Mouse (Mus musculus): ENCODE results near the gene Dll1. TPM values are rescaled to one million over a fixed set of nuclear protein-coding genes. Genes with fewer than 3 reads are reported as not detected.

Gene Dll1
- polyA plus RNA-seq, 1 experiment from 2014 or later: 13.2 TPM

DNA sequence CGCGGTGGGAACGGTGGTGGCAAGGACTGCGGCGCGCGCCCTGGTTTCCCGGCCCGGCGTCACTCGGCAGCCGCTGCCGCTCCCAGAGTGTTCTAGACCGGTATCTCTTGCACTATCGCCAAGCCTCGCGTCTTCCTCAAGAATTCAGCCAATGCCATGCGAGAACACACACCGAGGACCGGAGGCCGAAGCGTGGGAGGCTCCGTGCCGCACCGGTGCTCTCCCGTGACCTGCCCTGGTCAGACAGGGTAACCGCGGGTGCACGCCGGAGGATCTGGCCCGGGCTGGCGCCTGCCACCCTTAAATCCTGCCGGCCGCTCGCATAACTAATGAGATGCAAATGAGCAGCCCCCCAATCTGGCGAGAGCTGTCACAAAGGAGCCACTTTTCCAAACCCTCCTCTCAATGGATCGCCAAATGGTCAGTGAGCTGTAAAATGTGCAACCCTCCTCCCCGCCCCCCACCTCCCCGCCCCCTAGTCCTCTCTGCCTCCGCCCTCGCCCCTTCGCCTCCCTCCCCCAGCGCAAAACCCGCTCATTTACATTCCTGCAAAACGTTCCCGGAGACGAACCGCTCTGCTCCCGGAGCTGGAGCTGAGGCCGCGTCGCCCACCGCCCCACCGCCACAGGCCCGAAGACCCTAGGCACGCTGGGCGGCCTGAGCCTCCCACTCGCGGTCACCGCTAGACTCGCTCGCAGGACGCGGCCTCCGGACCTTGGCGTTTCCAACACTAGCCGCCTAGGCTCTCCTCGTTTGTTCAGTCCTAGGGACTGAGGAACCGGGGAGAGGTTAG lies 775 bp downstream of the Dll1 start:
- DNase-seq (ENCODE audit: low spot score): peak; percentile 80
- H3K4me1 ChIP-seq: peaks cover 90% of the 10 kb centered on the region
- peaks cover 97% of the 10 kb centered on the region for H3K27me3 ChIP-seq (replicated peaks; ENCODE audit: low read depth, poor library complexity, severe bottlenecking)
- H3K27ac ChIP-seq (replicated peaks): peak overlapping the region; percentile 87
- H3K36me3 ChIP-seq (replicated peaks): peaks cover 9% of the 10 kb centered on the region
- H3K9me3 ChIP-seq: no peaks in the 10 kb centered on the region
- H3K4me3 ChIP-seq: peak overlapping the region; percentile 71
- WGBS: under 1% methylated on average over 69 of the region's 69 CpGs

DNA sequence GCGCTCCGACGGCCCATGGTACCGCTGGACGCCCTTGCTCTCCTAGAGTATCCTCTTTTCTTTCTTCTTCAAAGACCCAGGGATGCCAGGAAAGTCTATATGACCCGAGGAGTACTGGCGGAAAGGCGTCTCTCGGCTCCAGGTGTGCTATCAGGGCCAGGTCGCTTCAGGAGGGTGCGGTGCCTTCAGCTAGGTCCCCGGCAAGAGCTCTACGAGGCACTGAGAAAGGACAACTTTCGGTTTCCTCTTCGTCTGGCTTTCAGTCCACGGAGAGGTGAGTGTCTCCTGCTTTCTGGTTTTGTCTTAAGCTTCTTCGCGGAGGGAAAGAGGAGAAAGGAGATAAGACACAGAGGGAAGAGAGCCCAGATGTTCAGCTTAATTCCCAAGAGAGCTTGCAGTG lies 1.4 kb downstream of the Dll1 start:
- no peak for DNase-seq (ENCODE audit: low spot score)
- Histone ChIP-seq H3K9me3 (no peaks in the 10 kb centered on the region), H3K27ac (replicated peaks) (peak overlapping the region; percentile 87), H3K36me3 (replicated peaks) (peaks cover 15% of the 10 kb centered on the region), H3K4me1 (peaks cover 83% of the 10 kb centered on the region), H3K27me3 (replicated peaks; ENCODE audit: low read depth, poor library complexity, severe bottlenecking) (peaks cover 97% of the 10 kb centered on the region), H3K4me3 (peak overlapping the region; percentile 71)
- WGBS: 2% methylated on average over 18 of the region's 18 CpGs

DNA sequence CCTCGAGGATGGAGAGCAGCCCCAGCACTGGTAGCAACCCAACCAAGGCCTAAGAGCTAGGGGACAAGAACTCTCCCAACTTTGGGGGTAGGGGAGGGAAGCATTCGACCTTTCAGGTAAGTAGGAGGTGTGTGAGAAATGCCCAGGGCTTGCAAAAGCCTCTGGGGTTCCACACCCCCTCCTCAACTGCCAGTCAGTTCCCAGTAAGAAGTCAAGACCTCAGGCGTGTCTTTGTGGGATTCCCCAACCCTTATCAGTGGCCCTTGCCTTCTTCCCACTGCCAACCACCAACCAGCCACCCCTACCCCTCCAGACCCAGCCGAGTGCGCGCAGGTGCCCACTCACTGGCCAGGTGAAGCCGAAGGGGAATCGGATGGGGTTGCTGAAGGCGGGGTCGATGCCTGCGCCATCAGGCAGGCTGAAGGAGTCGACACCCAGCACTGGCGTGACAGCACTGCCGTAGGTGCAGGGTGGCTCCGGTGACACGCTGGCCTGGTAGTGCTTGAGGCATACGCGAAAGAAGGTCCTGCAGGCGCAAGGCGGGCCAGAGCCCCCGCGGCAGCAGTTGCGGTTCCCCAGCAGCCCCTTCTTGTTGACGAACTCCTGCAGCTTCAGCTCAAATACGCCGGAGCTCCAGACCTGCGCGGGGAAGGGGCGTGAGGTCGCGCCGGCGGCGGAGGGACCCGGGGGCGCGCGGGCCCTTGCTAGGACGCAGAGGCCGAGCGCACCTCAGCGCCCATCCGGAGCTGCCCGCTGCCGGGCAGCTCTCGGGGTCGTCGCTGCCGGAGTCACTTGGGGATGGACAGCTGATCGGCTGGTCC lies 2.1 kb downstream of the Dll1 start:
- H3K27ac ChIP-seq (replicated peaks): peak overlapping the region; percentile 87
- H3K9me3 ChIP-seq: no peaks in the 10 kb centered on the region
- DNase-seq (ENCODE audit: low spot score): peak; percentile 55
- peak overlapping the region; percentile 71 for H3K4me3 ChIP-seq
- H3K36me3 ChIP-seq (replicated peaks): peaks cover 22% of the 10 kb centered on the region
- peaks cover 94% of the 10 kb centered on the region for H3K27me3 ChIP-seq (replicated peaks; ENCODE audit: low read depth, poor library complexity, severe bottlenecking)
- 2% methylated on average over 50 of the region's 50 CpGs for WGBS
- peaks cover 76% of the 10 kb centered on the region for H3K4me1 ChIP-seq

DNA sequence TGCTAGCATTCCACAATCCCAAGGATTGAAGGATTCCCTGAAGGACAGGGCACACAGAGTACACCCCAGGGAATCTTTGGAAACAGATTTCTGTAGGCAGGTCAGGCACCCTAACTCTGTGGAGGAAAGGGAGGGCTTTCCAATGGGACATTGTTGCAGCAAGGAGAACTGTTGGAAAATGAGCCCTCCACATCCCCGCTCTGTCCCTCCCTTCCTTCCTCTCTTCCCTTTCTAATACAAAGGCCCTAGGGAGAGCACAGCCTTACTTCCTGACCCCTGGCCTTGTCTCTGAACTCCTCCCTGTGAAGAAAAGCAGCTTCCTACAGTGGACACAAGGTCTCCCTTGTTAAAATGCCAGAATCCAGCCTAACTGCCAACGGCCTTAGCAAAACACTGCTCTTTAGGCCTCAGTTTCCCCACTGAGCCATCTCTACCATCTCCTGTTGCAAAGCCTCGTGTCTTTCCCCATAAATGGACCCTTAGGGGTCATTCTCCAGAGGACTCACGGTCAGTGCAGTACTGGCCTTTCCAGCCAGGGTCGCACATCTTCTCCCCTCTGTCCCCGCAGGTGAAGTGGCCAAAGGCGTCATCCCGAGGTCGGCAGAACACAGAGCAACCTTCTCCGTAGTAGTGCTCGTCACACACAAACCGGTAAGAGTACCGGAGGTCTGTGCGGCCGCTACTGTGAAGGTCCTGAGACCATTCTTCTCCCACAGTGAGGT lies 3.6 kb downstream of the Dll1 start:
- peaks cover 62% of the 10 kb centered on the region for H3K4me1 ChIP-seq
- WGBS: 59% methylated on average over 15 of the region's 15 CpGs
- peak overlapping the region; percentile 40 for H3K27ac ChIP-seq (replicated peaks)
- peak overlapping the region; percentile 71 for H3K4me3 ChIP-seq
- peaks cover 36% of the 10 kb centered on the region for H3K36me3 ChIP-seq (replicated peaks)
- peaks cover 80% of the 10 kb centered on the region for H3K27me3 ChIP-seq (replicated peaks; ENCODE audit: low read depth, poor library complexity, severe bottlenecking)
- no peaks in the 10 kb centered on the region for H3K9me3 ChIP-seq
- no peak for DNase-seq (ENCODE audit: low spot score)

DNA sequence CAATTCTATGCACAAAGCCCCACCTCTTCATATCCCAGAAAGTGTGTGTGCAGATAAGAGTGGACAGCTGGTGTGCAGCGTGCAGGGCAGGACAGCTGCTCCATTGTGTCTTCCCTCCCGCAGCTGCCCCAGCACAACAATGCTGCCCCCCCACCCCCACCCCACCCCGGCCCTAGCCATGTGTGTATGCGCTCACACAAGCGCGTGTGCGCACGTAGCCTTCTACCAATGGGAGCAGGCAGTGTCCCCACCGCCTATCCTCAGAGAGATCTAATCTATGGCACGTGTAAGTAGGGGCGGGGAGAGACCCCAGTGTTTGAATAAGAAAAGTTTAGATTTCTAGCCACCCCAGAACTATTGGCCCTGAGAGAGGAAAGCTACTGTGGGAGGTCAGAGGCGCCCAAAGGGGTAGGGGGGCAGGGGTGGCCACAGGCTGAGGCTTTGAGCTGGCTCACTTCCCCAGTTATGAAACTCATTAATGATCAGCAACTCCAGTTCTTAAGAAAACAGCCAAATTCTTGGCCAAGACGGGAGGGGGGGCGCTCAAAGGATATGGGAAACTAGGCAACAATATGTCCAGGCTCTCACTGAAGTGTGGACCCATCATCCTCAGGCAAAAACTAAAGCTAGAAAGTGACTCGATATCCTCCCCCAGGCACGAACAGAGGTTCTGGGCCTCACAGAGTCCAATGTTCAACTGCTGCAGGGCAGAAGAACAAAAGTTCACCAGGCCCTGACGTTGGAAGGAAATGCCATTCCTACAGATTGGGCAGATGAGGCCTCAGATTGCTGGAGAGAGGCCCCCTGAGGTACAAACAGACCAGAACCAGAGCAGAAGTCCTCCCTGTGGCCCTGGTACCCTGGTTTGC lies 4.5 kb downstream of the Dll1 start:
- H3K27ac ChIP-seq (replicated peaks): peak overlapping the region; percentile 40
- peaks cover 43% of the 10 kb centered on the region for H3K36me3 ChIP-seq (replicated peaks)
- H3K4me1 ChIP-seq: peaks cover 53% of the 10 kb centered on the region
- H3K9me3 ChIP-seq: no peaks in the 10 kb centered on the region
- peaks cover 71% of the 10 kb centered on the region for H3K27me3 ChIP-seq (replicated peaks; ENCODE audit: low read depth, poor library complexity, severe bottlenecking)
- WGBS: 44% methylated on average over 17 of the region's 17 CpGs
- peak overlapping the region; percentile 71 for H3K4me3 ChIP-seq
- DNase-seq (ENCODE audit: low spot score): peak; percentile 57

DNA sequence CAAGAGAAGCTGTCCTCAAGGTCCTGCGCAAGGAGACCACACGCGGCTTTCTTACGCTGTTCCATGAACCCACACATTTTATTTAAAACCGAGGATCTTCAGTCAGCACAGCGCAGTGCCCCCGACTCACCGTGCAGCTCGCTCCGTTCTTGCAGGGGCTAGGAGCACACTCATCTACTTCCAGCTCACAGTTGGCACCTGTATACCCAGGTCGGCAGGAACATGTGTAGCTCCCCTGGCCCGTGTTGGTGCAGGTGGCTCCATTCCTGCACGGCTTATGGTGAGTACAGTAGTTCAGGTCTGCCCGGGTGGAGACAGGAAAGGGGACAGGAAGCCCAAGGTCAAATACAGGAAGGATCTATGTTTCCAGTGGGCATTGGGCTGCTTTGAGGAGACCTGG lies 6.3 kb downstream of the Dll1 start:
- Histone ChIP-seq H3K27me3 (replicated peaks; ENCODE audit: low read depth, poor library complexity, severe bottlenecking) (peaks cover 53% of the 10 kb centered on the region), H3K36me3 (replicated peaks) (peaks cover 45% of the 10 kb centered on the region), H3K4me1 (peaks cover 36% of the 10 kb centered on the region), H3K4me3 (peak overlapping the region; percentile 9; the same call in 1 of the 2 replicates), H3K9me3 (no peaks in the 10 kb centered on the region), H3K27ac (replicated peaks) (no peak overlapping the region)
- WGBS: 91% methylated on average over 14 of the region's 14 CpGs
- DNase-seq (ENCODE audit: low spot score): no peak

DNA sequence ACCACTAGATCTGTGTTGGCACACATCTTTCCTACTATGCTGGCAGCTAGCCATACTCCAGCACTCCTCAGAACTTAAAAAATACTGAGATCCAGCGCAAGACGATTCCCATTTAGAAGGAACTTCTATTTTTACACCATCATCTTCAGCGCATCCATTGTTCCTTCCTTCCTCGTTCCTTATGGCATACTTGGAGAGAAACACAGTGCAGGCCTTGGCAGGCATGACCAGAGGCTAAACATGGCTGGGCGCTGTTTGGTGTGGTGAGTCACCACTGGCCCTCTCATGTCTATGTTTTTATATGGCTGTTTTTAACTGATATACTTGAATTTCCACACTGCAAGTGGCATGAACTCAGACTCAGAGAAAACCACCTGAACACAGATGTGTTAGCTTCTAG lies 11.0 kb downstream of the Dll1 start:
- DNase-seq (ENCODE audit: low spot score): no peak
- WGBS: 88% methylated on average over 5 of the region's 5 CpGs
- no peaks in the 10 kb centered on the region for H3K4me1 ChIP-seq
- no peak overlapping the region for H3K27ac ChIP-seq (replicated peaks)
- H3K4me3 ChIP-seq: no peak overlapping the region
- H3K36me3 ChIP-seq (replicated peaks): peaks cover 34% of the 10 kb centered on the region
- no peaks in the 10 kb centered on the region for H3K9me3 ChIP-seq
- H3K27me3 ChIP-seq (replicated peaks; ENCODE audit: low read depth, poor library complexity, severe bottlenecking): peaks cover 9% of the 10 kb centered on the region

DNA sequence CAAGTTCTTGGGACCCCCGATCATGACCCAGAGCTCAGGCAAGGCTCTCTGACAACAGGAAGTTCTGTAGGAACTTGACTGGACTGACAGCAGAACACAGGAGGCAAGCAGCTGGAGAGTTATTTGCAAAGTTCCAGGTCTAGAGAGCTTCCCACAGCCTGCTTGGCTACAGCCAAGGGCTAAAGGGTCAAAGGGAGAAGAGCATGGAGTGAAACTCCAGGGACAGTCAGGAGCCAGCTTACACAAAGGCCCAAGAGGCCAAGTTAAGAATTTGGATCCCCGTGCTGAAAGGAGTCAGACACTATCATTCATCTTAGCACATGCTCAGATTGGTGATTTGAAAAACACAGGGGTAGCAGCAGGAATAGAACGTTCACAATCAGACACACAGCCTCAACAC lies 13.0 kb downstream of the Dll1 start:
- no peak for DNase-seq (ENCODE audit: low spot score)
- Histone ChIP-seq H3K4me1 (no peaks in the 10 kb centered on the region), H3K27ac (replicated peaks) (no peak overlapping the region), H3K27me3 (replicated peaks; ENCODE audit: low read depth, poor library complexity, severe bottlenecking) (no peaks in the 10 kb centered on the region), H3K9me3 (no peaks in the 10 kb centered on the region), H3K4me3 (no peak overlapping the region), H3K36me3 (replicated peaks) (peaks cover 15% of the 10 kb centered on the region)
- 79% methylated on average over 3 of the region's 3 CpGs for WGBS

DNA sequence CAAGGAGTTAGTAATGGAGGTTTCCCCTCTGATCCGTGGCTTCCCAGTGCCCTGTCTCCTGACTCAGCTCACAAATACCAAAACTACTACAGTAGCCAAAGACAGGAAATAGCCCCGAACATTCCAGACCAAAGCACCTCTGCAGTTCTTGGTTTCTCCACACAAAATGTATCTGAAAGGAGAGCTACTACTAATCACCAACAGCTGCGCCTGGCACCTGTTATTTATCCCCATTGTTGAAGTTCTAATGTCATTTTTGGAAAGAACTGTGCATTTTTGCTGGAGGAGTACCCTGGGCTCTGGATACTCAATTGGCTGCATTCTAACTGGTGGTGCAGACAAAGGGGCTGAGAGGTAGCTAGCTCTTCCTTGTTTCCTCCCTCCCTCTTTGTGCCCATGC lies 19.6 kb downstream of the Dll1 start:
- Histone ChIP-seq H3K9me3 (no peaks in the 10 kb centered on the region), H3K27me3 (replicated peaks; ENCODE audit: low read depth, poor library complexity, severe bottlenecking) (no peaks in the 10 kb centered on the region), H3K4me3 (no peak overlapping the region), H3K36me3 (replicated peaks) (no peaks in the 10 kb centered on the region), H3K4me1 (no peaks in the 10 kb centered on the region), H3K27ac (replicated peaks) (no peak overlapping the region)
- 78% methylated on average over 3 of the region's 3 CpGs for WGBS
- DNase-seq (ENCODE audit: low spot score): no peak

DNA sequence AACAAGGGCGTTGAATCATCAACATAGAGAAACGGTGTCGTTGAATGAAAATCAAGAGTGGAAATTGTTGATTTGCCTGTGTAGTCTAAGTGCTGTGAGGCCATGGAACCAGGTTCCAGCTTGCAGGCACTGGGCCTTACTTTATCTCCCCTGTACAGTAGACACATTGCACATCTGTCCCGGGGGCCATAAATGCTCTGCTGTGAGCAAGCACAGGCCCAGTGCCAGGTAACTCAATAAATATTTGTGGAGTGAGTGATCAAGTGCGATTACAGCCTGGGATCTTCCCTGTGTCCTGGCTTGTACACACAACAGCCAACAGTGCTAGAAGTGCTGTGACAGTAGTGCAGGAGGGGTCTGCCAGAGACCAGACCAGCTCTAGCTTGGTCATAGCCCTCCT lies 20.1 kb downstream of the Dll1 start:
- H3K4me3 ChIP-seq: no peak overlapping the region
- no peaks in the 10 kb centered on the region for H3K27me3 ChIP-seq (replicated peaks; ENCODE audit: low read depth, poor library complexity, severe bottlenecking)
- no peaks in the 10 kb centered on the region for H3K36me3 ChIP-seq (replicated peaks)
- H3K4me1 ChIP-seq: no peaks in the 10 kb centered on the region
- no peak overlapping the region for H3K27ac ChIP-seq (replicated peaks)
- no peak for DNase-seq (ENCODE audit: low spot score)
- H3K9me3 ChIP-seq: no peaks in the 10 kb centered on the region
- 90% methylated on average over 5 of the region's 5 CpGs for WGBS

DNA sequence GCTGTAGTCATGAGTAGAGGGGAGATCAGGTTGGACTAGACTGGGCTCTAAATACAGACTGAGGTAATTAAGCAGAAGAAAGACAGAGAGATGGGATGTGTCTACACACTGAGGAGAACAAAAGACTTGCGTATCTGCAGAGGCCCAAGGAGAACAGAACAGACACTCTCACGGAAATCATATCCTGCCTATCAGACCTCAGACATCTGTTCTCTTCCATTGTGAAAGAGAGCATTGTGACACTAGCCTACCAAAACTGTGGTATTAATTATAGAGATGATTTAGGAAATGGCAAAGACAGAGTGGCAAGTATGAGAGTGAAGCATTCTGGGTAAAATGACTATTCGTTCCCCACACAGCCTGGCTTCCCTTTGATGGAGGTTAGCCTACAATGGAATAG lies 21.6 kb downstream of the Dll1 start:
- Histone ChIP-seq H3K27ac (replicated peaks) (no peak overlapping the region), H3K27me3 (replicated peaks; ENCODE audit: low read depth, poor library complexity, severe bottlenecking) (no peaks in the 10 kb centered on the region), H3K4me1 (no peaks in the 10 kb centered on the region), H3K9me3 (no peaks in the 10 kb centered on the region), H3K36me3 (replicated peaks) (no peaks in the 10 kb centered on the region), H3K4me3 (no peak overlapping the region)
- 88% methylated on average over 3 of the region's 3 CpGs for WGBS
- no peak for DNase-seq (ENCODE audit: low spot score)

DNA sequence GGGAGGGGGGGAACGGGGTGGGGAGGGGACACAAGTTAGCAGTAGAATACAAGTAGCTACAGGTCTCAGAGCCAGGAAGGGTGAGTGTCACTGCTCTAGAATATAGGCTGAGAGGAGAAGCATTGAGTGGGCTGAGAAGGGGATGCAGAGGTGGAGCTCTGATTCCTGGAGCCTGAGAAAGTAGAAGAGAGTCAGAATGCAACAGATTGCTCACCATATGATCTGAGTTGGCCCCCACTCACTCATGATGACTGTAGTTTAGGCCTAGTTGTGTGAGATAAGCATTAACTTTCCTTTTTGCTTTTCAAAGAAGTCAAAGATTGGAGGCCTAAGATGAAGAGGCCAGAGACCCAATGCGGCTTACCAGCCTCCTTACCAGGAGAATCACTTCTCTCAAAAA lies 22.7 kb downstream of the Dll1 start:
- DNase-seq (ENCODE audit: low spot score): no peak
- Histone ChIP-seq H3K27me3 (replicated peaks; ENCODE audit: low read depth, poor library complexity, severe bottlenecking) (no peaks in the 10 kb centered on the region), H3K4me3 (no peak overlapping the region), H3K27ac (replicated peaks) (no peak overlapping the region), H3K9me3 (no peaks in the 10 kb centered on the region), H3K36me3 (replicated peaks) (no peaks in the 10 kb centered on the region), H3K4me1 (no peaks in the 10 kb centered on the region)
- 80% methylated on average over 2 of the region's 2 CpGs for WGBS
